Mouse (Mus musculus) left cerebral cortex, postnatal 4 days (tissue): ENCODE measurements around the gene Gm28891. TPM values are rescaled to one million over a fixed set of nuclear protein-coding genes. Genes with fewer than 3 reads are reported as not detected.
"Not testable (repeated sequence)": the region's sequence is repeated elsewhere in the genome, so short reads cannot be mapped to it uniquely, and the experiment has no call there.

ENCODE experiments used
- DNase-seq: peaks from one replicate; pipeline ENCODE4 v3.0.0-alpha.2; 2022
- intact Hi-C: fragments of 180-260 bp; cut with DNase I; formaldehyde crosslinking; loops from one replicate; pipeline ENCODE4 v1.15.1; 2025
- total RNA-seq, 2 experiments: library from RNA; stranded (reverse); gene quantifications; 2 replicates each; pipeline ENCODE4 v1.2.3; 2021

The Gm28891 gene
- not detected for total RNA-seq

GRCm38 (mm10) chrY:60240902-60241301 is at the start of gene Gm28891:
Gene Gm28891, plus strand, starts transcription at chrY:60241202.
- DNase-seq, intact Hi-C loops: not testable (repeated sequence)
